Comparison of ENCODE assay signal across 8 mouse cellular contexts in the genomic region with DNA sequence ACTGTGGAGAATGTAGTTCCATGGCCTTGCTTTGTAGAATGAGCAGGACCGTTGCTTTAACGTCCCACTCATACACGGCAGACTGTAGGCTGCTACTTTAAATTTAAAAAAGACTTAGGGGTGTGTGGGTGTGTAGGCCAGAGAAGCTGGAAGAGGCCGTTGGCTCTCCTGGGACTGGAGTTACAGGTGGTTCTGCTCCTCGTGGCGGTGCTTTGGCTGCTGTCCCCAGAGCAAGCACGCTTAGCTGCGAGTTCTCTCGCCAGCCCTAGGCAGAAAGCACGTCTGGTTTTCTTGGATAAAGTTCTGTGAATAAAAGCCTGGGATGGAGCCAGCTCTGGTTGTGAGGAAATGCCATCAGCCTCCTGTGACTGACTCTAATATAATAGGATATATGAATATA. TPM values are rescaled to one million over a fixed set of nuclear protein-coding genes. Genes with fewer than 3 reads are reported as not detected.
DNase-seq lines count a peak whose midpoint lies in the region; ATAC-seq and TF ChIP-seq lines count a peak whose summit lies in the region.

No protein-coding gene starts in this region.

- no peak overlapping the region for H3K27ac ChIP-seq in heart, embryonic 11.5 days (ENCODE audit: low read depth, low read length)
- H3K27ac ChIP-seq in midbrain, embryonic 16.5 days (ENCODE audit: low read length): no peak overlapping the region

- peak overlapping the region; percentile 31 for H3K4me2 ChIP-seq in heart, embryonic 11.5 days
- H3K4me2 ChIP-seq in midbrain, embryonic 16.5 days (ENCODE audit: low read length): no peak overlapping the region

- peak overlapping the region; percentile 60; the same call in 1 of the 2 replicates for H3K4me3 ChIP-seq in G1E (ENCODE audit: low read depth, low read length)
- H3K4me3 ChIP-seq in heart, embryonic 11.5 days (ENCODE audit: low read depth, low read length): no peak overlapping the region
- no peak overlapping the region for H3K4me3 ChIP-seq in midbrain, embryonic 16.5 days (ENCODE audit: low read depth, low read length)

- peak; percentile 60 for ATAC-seq in frontal cortex, adult (ENCODE audit: low TSS enrichment)
- ATAC-seq in G1E (ENCODE audit: extremely low read depth, insufficient number of reproducible peaks, low FRiP score, poor library complexity, severe bottlenecking): no peak
- ATAC-seq in heart, embryonic 11.5 days (replicated peaks; ENCODE audit: insufficient number of reproducible peaks, low FRiP score, low TSS enrichment): no peak
- ATAC-seq in midbrain, embryonic 16.5 days: no peak

- no peak overlapping the region for H3K9ac ChIP-seq in heart, embryonic 11.5 days (ENCODE audit: low read depth, low read length)
- H3K9ac ChIP-seq in midbrain, embryonic 16.5 days (ENCODE audit: low read depth, low read length): no peak overlapping the region

- DNase-seq in frontal cortex, postnatal 14 days (ENCODE audit: low spot score in 2 of 2): no peak
- no peak for DNase-seq in G1E (ENCODE audit: low spot score)
- DNase-seq in left cerebral cortex, postnatal 25 days (ENCODE audit: low spot score in 2 of 2): peak; percentile 38 to 83
- DNase-seq in testis, postnatal 10 days (ENCODE audit: low spot score): peak; percentile 67
- no peak for DNase-seq in spleen, postnatal 14 days (ENCODE audit: low spot score in 2 of 2)

- no peaks in the 10 kb centered on the region for H3K9me3 ChIP-seq in G1E (replicated peaks)
- H3K9me3 ChIP-seq in heart, embryonic 11.5 days (replicated peaks; ENCODE audit: control insufficient read depth, low read length): no peaks in the 10 kb centered on the region
- H3K9me3 ChIP-seq in midbrain, embryonic 16.5 days (replicated peaks; ENCODE audit: control insufficient read depth, low read length, poor library complexity, severe bottlenecking): no peaks in the 10 kb centered on the region

- no peak for TF ChIP-seq CTCF in G1E (IDR thresholded peaks at IDR 0.05; ENCODE audit: low read depth, low read length)

- H3K27me3 ChIP-seq in G1E (ENCODE audit: insufficient read depth, low read length): peaks cover 5% of the 10 kb centered on the region; the same call in 1 of the 2 replicates
- H3K27me3 ChIP-seq in heart, embryonic 11.5 days (ENCODE audit: control insufficient read depth, insufficient read depth, low read length): no peaks in the 10 kb centered on the region
- no peaks in the 10 kb centered on the region for H3K27me3 ChIP-seq in midbrain, embryonic 16.5 days (ENCODE audit: control insufficient read depth, insufficient read depth, low read depth, low read length)

- peaks cover 32% of the 10 kb centered on the region for H3K36me3 ChIP-seq in G1E (replicated peaks)
- no peaks in the 10 kb centered on the region for H3K36me3 ChIP-seq in heart, embryonic 11.5 days (ENCODE audit: control insufficient read depth, insufficient read depth, low read length)
- no peaks in the 10 kb centered on the region for H3K36me3 ChIP-seq in midbrain, embryonic 16.5 days (ENCODE audit: control insufficient read depth, insufficient read depth, low read length)

- WGBS in heart, embryonic 11.5 days (ENCODE audit: insufficient replicate concordance): 69% methylated on average over 10 of the region's 10 CpGs
- WGBS in midbrain, embryonic 16.5 days: 70% methylated on average over 10 of the region's 10 CpGs

- intact Hi-C loops in left cerebral cortex, postnatal 25 days (cut with DNase I): no loop called here

- peaks cover 66% of the 10 kb centered on the region for H3K4me1 ChIP-seq in G1E (ENCODE audit: insufficient read depth, low read depth, low read length)
- H3K4me1 ChIP-seq in heart, embryonic 11.5 days (ENCODE audit: control insufficient read depth, insufficient read depth, low read length): peaks cover 8% of the 10 kb centered on the region; the same call in 1 of the 2 replicates
- peaks cover 6% of the 10 kb centered on the region; the same call in 1 of the 2 replicates for H3K4me1 ChIP-seq in midbrain, embryonic 16.5 days (ENCODE audit: control insufficient read depth, insufficient read depth, low read length)

RNA-seq across cellular contexts. Expression of gene Acp6, which starts 2.3 kb away (rescaled TPM):
- total RNA-seq in G1E (2014; fragmentation: Nextera tagmentation) (86.3 and 91.1 TPM in 2 replicates), G1E (2017) (50.7 and 59.3 TPM in 2 replicates)
- 54.4 and 62.7 TPM in 2 replicates for polyA plus RNA-seq in G1E (2012)
- 54.0 and 59.2 TPM in 2 replicates for polyA plus RNA-seq in heart, embryonic 11.5 days (2014; fragmentation: Nextera tagmentation; extraction: Ambion mirVana)
- 10 to 100 TPM; 18.5 to 24.9 TPM for total RNA-seq in left cerebral cortex, postnatal 25 days (2021)
- polyA plus RNA-seq in midbrain, embryonic 16.5 days (2015; fragmentation: Nextera tagmentation; extraction: Ambion mirVana): 17.9 and 24.8 TPM in 2 replicates

Comparison
In these comparisons a context has a peak if more than half of its experiments do, and no peak if none do; other contexts are left out.
1. DNase-seq: peak in left cerebral cortex, postnatal 25 days (2 of 2) and testis, postnatal 10 days (single experiment); none in frontal cortex, postnatal 14 days (0 of 2), G1E (single experiment) and spleen, postnatal 14 days (0 of 2).